Mouse (Mus musculus) layer of hippocampus, adult 11-12 months (tissue): ENCODE measurements at regions not wholly inside any gene's neighbourhood (a gene's known extent, or its start where the extent isn't known, plus 50 kb on each side); places are given as distances from the start of the nearest gene placed in this dataset.

Experiments
- DNase-seq: peaks from one replicate; pipeline ENCODE4 v3.0.0; 2022; ENCODE audit warnings: low spot score

DNA sequence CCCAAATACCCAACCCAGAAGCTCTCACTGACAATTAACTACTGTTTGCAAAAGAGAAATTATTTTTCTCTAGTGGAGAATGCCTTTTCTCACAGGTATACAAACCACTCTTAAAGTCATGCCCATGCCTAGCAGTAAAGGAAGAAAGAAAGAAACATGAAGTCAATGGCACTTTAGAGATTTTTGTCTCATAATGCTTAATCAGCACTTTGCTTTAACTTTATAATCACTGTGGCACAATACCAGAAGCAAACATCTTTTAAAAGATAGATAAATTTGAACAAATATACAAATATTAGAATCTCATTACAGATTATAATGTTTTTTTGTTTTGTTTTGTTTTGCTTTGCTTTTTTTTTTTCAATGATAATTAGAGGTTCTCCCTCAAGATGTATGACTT, 270.6 kb upstream of the 1700009N14Rik start:
- DNase-seq: no peak

DNA sequence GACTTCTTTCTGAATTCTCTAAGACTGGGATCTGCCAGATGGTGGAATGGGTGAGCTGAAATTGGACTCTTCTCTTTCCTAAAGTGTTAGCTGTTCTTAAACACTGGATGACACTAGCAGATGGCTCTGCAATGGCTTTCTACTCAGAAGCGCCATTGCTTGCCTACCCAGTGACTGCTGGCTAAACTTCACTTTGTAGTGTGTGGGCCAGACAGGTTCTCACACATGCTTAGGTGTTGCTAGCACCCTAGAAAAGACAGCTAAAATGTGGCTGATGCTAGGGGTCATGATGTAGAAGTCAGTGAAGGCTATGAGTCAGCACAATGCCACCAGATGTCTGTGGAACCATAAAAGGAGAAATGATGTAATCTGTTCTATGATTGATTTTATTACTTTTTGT, 264.4 kb upstream of the 1700009N14Rik start:
- DNase-seq: no peak

DNA sequence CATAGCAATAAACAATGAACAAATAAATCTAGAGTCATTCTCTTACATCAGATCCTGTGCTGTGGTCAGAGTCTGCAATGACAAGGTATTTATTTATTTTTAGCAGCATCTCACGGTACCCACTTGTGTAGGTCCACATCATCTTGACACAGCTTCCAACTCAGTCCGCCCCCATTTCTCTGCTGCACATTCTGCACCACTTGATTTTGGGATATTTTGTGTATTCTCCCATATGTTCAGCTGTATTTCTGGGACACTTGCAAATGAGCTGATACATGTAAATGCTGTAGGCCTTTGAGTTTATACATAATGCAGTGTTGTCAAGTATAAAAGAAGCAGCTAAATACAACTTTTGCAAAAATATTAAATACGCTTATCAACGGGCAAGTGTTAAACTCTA, 250.9 kb upstream of the 1700009N14Rik start:
- DNase-seq: no peak

DNA sequence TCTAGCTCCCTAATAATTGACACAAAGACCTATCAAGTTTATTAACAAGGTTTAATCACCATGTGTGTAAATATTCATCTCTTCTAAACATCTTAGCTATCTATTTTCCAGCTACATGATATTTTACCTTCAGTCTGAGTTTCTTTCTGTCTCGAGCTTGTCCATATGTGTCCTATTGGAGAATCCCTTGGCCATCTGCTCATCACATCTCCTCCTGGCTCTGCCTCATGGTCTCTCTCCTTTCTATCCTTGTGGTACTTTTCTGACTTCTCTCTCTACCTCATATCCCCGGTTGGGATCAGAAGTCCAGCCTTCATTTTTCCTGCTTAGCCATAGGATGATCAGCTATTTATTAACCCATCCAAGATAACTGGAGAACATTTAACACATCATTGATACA, 239.5 kb upstream of the 1700009N14Rik start:
- peak; percentile 5 for DNase-seq
